36 mouse cellular contexts compared by ENCODE assay signal in genomic region chr12:84718462-84719244, GRCm38 (mm10). TPM values are rescaled to one million over a fixed set of nuclear protein-coding genes. Genes with fewer than 3 reads are reported as not detected.
"Had no signal": no experiment of that assay in that cellular context is flagged by ENCODE, and none has a peak within 500 bp of the region (broad histone marks: within the 10 kb centered on the region; RNA-seq: fewer than 3 reads in every experiment).

No protein-coding gene starts in this region.

- H3K27me3 ChIP-seq: heart, embryonic 12.5 days; heart, embryonic 13.5 days; heart, embryonic 15.5 days; hindbrain, embryonic 12.5 days; hindbrain, embryonic 13.5 days; hindbrain, embryonic 15.5 days; intestine, embryonic 15.5 days had no signal

- H3K27ac ChIP-seq: heart, embryonic 13.5 days; heart, embryonic 15.5 days; hindbrain, embryonic 10.5 days; hindbrain, embryonic 12.5 days; hindbrain, embryonic 13.5 days; hindbrain, embryonic 14.5 days; hindbrain, embryonic 15.5 days; hindbrain, postnatal 0 days; intestine, embryonic 15.5 days; kidney, embryonic 15.5 days; kidney, postnatal 0 days; layer of hippocampus, adult 2 months; left cerebral cortex, adult 2 months had no signal

- DNase-seq: heart, postnatal 10 days; heart, postnatal 36 days; heart, postnatal 4 days; kidney, adult 11 months; kidney, adult 18-20 months; kidney, adult 2 months; kidney, adult 8-10 months; kidney, adult 9 months; kidney, postnatal 10 days; kidney, postnatal 14 days; kidney, postnatal 36 days; kidney, postnatal 4 days; layer of hippocampus, adult 9-11 months; layer of hippocampus, postnatal 36 days had no signal

- H3K4me1 ChIP-seq: heart, embryonic 12.5 days; heart, embryonic 15.5 days; hindbrain, embryonic 10.5 days; hindbrain, embryonic 12.5 days; hindbrain, embryonic 13.5 days; hindbrain, embryonic 15.5 days; intestine, embryonic 15.5 days; kidney, embryonic 15.5 days had no signal

- H3K4me3 ChIP-seq: heart, embryonic 12.5 days; heart, embryonic 13.5 days; hindbrain, embryonic 10.5 days; hindbrain, embryonic 12.5 days; hindbrain, embryonic 13.5 days; hindbrain, embryonic 15.5 days; intestine, embryonic 15.5 days; kidney, embryonic 15.5 days; layer of hippocampus, adult 2 months; left cerebral cortex, adult 2 months had no signal

- H3K9ac ChIP-seq: heart, embryonic 12.5 days; heart, embryonic 13.5 days; heart, embryonic 15.5 days; hindbrain, embryonic 12.5 days; hindbrain, embryonic 13.5 days; hindbrain, embryonic 14.5 days; hindbrain, embryonic 15.5 days; intestine, embryonic 15.5 days; kidney, embryonic 15.5 days had no signal

- H3K9me3 ChIP-seq: heart, embryonic 12.5 days; heart, embryonic 13.5 days; heart, embryonic 15.5 days; hindbrain, embryonic 10.5 days; hindbrain, embryonic 12.5 days; hindbrain, embryonic 13.5 days; hindbrain, embryonic 15.5 days; intestine, embryonic 15.5 days; kidney, embryonic 15.5 days had no signal

- H3K36me3 ChIP-seq: heart, embryonic 12.5 days; heart, embryonic 13.5 days; heart, embryonic 15.5 days; hindbrain, embryonic 10.5 days; hindbrain, embryonic 12.5 days; hindbrain, embryonic 13.5 days; hindbrain, embryonic 15.5 days; intestine, embryonic 15.5 days; kidney, embryonic 15.5 days had no signal

RNA-seq across cellular contexts. Expression of gene Syndig1l, which starts 20.0 kb away (rescaled TPM):
- total RNA-seq: heart, postnatal 10 days; heart, postnatal 25 days; heart, postnatal 36 days; heart, postnatal 4 days; hematopoietic stem cell, adult 5-6 weeks had no signal
- polyA plus RNA-seq: heart, embryonic 11.5 days; heart, embryonic 12.5 days; heart, embryonic 13.5 days; heart, embryonic 14.5 days; heart, embryonic 15.5 days; heart, embryonic 16.5 days; heart, postnatal 0 days; inflammation-experienced regulatory T-cells, adult 6 months; kidney, adult 2 months; kidney, embryonic 14.5 days; kidney, postnatal 0 days had no signal
